Mouse (Mus musculus) lung, postnatal 0 days (tissue): ENCODE measurements around the gene Acp7.

Experiments used
- CTCF ChIP-seq: IDR thresholded peaks from 2 replicates; pipeline ENCODE4 v1.5.1; 2016; ENCODE audit warnings: antibody characterized with exemption, mild to moderate bottlenecking
- EP300 ChIP-seq: IDR thresholded peaks from 2 replicates; pipeline ENCODE4 v1.6.1; 2016; ENCODE audit warnings: antibody characterized with exemption, mild to moderate bottlenecking, control low read depth

- TF ChIP-seq CTCF: no peak
- TF ChIP-seq EP300: no peak
Measured at GRCm38 (mm10) chr7:28562371-28562770, 68.8 kb downstream of the Acp7 start.
